Mouse (Mus musculus) intestine, embryonic 16.5 days (tissue): ENCODE measurements around the gene Dhx30. TPM values are rescaled to one million over a fixed set of nuclear protein-coding genes. Genes with fewer than 3 reads are reported as not detected.

Source experiments
- ATAC-seq: fragments of 200-750 bp; cut with Nextera tagmentation; 2 replicates; pipeline ENCODE4 v1.8.0; 2017; ENCODE audit warnings: moderate TSS enrichment, moderate library complexity
- H3K27ac ChIP-seq: fragments of 300-500 bp; sonication (generic); 2 replicates; pipeline ENCODE4 v1.5.1; 2014; ENCODE audit warnings: mild to moderate bottlenecking, low read length
- H3K27me3 ChIP-seq: fragments of 300-500 bp; sonication (generic); replicated peaks from 2 replicates; pipeline ENCODE4 v1.6.1; 2014; ENCODE audit warnings: low read length, control low read depth, mixed read lengths; ENCODE audit not compliant: control insufficient read depth, insufficient read depth
- H3K36me3 ChIP-seq: fragments of 300-500 bp; sonication (generic); 2 replicates; pipeline ENCODE4 v1.6.1; 2014; ENCODE audit warnings: low read length, control low read depth; ENCODE audit not compliant: control insufficient read depth, insufficient read depth
- H3K4me1 ChIP-seq: fragments of 300-500 bp; sonication (generic); 2 replicates; pipeline ENCODE4 v1.6.1; 2014; ENCODE audit warnings: low read length, control low read depth, mixed read lengths; ENCODE audit not compliant: control insufficient read depth, insufficient read depth
- H3K4me2 ChIP-seq: fragments of 300-500 bp; sonication (generic); 2 replicates; pipeline ENCODE4 v1.6.1; 2014; ENCODE audit warnings: low read depth, low read length, control low read depth
- H3K4me3 ChIP-seq: fragments of 300-500 bp; sonication (generic); 2 replicates; pipeline ENCODE4 v1.5.1; 2014; ENCODE audit warnings: mild to moderate bottlenecking, low read length
- H3K9ac ChIP-seq: fragments of 300-500 bp; sonication (generic); 2 replicates; pipeline ENCODE4 v1.6.1; 2014; ENCODE audit warnings: low read depth, low read length
- H3K9me3 ChIP-seq: fragments of 300-500 bp; sonication (generic); 2 replicates; pipeline ENCODE4 v1.6.1; 2016; ENCODE audit warnings: low read length, control low read depth; ENCODE audit not compliant: control insufficient read depth
- WGBS: fragments of 180-500 bp; shearing (Covaris S2); extraction: QIAGEN DNeasy Blood & Tissue Kit; methylation state at CpG from one replicate; pipeline ENCODE4 v1.1.7; 2014; 5-methylcytosine and 5-hydroxymethylcytosine counted together
- polyA plus RNA-seq: library from polyadenylated mRNA; unstranded; fragments of >200 nt; fragmentation: Nextera tagmentation; extraction: Ambion mirVana; gene quantifications from 2 replicates; pipeline ENCODE4 v1.2.1, GENCODE M21; 2015

The Dhx30 gene
- polyA plus RNA-seq, 1 experiment from 2014 or later: 83.9 TPM

DNA sequence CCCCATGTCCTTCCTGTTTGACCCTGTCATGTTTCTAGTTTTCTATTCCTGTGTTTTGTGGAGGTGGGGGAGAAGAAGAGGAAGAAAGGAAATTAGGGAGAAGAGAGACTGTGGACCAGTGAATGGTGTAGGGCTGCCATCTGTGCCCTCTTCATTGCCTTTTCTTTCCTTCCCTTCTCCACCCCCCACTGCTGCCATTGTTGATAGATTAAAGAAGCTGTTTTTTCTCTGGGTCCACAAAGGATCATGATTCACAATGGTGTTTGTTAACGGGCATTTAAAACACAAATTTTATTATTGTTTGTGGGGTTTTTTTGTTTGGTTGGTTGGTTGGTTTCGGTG, 63.6 kb downstream of the Dhx30 start:
- Histone ChIP-seq H3K4me2 (no peak overlapping the region), H3K36me3 (no peaks in the 10 kb centered on the region), H3K27me3 (no peaks in the 10 kb centered on the region), H3K27ac (no peak overlapping the region), H3K4me3 (no peak overlapping the region), H3K9me3 (no peaks in the 10 kb centered on the region), H3K9ac (no peak overlapping the region), H3K4me1 (0 out of 2 replicates have a peak, but pooled peaks cover 5% of the 10 kb centered on the region)
- ATAC-seq: no peak
- 79% methylated on average over 2 of the region's 2 CpGs for WGBS

DNA sequence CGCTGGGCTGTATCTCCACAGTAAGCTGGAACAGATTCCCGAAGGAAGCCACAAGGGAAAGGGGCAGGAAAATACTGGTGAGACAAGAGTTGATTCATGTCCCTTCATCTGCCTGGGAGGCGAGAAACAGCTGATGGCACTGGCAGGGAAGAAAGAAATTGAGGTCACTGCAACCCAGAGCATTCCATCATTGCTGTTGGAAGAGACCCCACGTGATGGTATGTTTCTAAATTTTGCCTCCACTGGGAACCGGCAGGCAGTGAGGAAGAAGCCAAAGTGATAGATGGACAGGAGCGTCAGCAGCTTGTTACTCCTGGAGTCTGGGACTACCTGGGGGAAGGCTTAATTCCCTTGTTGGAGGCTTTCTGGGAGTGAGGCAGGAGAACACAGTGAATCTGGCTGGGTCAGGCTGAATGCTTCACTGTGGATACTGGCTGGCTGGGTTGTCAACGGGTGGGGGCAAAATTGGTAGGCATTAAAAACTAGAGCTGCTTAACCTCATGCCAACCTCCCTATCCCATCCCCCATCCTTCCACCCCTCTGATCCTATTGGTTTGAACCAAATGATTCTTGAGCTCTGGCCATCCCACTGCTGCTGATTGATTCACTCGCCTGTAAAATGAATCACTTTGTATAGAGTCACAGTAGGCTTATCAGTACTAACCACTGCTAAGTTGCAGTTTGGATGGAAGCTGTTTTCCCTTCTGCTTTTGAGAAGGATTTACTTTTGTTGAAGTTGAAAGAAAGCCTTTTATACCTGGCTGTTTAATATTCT, 64.1 kb downstream of the Dhx30 start:
- H3K4me3 ChIP-seq: no peak overlapping the region
- 48% methylated on average over 8 of the region's 8 CpGs for WGBS
- no peak overlapping the region for H3K27ac ChIP-seq
- no peaks in the 10 kb centered on the region for H3K36me3 ChIP-seq
- H3K4me1 ChIP-seq: 0 out of 2 replicates have a peak, but pooled peaks cover 5% of the 10 kb centered on the region
- H3K4me2 ChIP-seq: no peak overlapping the region
- no peak overlapping the region for H3K9ac ChIP-seq
- H3K27me3 ChIP-seq: no peaks in the 10 kb centered on the region
- no peaks in the 10 kb centered on the region for H3K9me3 ChIP-seq
- no peak for ATAC-seq

- H3K9me3 ChIP-seq: no peaks in the 10 kb centered on the region
- no peaks in the 10 kb centered on the region for H3K27me3 ChIP-seq
- H3K9ac ChIP-seq: no peak overlapping the region
- H3K27ac ChIP-seq: no peak overlapping the region
- no peak overlapping the region for H3K4me2 ChIP-seq
- H3K36me3 ChIP-seq: no peaks in the 10 kb centered on the region
- ATAC-seq: no peak
- WGBS: 74% methylated on average over 4 of the region's 4 CpGs
- no peak overlapping the region for H3K4me3 ChIP-seq
- H3K4me1 ChIP-seq: 0 out of 2 replicates have a peak, but pooled peaks cover 5% of the 10 kb centered on the region
Observed at GRCm38 (mm10) chr9:110052951-110053304, 64.7 kb downstream of the Dhx30 start.

DNA sequence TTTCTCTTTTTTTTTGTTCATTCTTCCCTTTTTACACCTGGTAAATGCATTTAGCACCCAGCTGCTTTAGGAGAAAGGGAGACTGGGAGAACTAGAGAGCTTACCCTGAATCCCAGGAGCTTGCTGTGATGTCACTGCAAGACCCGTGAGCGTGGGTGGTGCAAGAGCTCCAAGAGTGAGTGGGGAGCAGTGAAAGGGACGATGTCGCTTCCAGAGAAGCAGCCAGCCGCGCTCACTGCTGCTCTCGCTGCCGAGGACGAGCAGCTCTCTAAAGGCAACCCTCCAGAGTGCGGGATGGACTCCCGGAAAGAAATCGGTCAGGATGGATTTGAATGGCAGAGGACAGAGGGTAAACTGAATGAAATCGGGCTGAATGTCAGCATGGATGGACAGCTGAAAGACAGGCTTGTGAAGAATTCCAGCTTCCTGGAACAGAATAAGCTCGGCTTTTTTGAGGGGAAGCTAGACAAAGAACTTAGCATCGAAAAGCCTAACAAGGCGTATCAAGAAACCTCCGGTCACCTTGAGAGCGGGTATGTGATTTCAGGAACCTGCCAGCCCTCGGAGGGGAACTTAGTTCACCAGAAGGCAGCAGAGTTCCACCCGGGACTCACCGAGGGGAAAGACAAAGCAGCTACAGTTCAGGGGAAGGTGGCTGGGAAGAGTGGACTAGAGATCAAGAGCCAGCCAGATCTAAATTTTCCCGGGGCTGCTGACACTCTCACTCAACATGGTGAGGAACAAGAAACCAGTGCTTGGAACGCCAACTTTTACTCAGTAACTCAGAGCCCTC, 65.6 kb downstream of the Dhx30 start:
- no peak overlapping the region for H3K4me3 ChIP-seq
- WGBS: 63% methylated on average over 23 of the region's 23 CpGs
- H3K9me3 ChIP-seq: no peaks in the 10 kb centered on the region
- no peak for ATAC-seq
- H3K9ac ChIP-seq: peak overlapping the region; percentile 19; the same call in 1 of the 2 replicates
- no peaks in the 10 kb centered on the region for H3K36me3 ChIP-seq
- no peak overlapping the region for H3K4me2 ChIP-seq
- 0 out of 2 replicates have a peak, but pooled peaks cover 3% of the 10 kb centered on the region for H3K4me1 ChIP-seq
- no peaks in the 10 kb centered on the region for H3K27me3 ChIP-seq
- H3K27ac ChIP-seq: no peak overlapping the region

DNA sequence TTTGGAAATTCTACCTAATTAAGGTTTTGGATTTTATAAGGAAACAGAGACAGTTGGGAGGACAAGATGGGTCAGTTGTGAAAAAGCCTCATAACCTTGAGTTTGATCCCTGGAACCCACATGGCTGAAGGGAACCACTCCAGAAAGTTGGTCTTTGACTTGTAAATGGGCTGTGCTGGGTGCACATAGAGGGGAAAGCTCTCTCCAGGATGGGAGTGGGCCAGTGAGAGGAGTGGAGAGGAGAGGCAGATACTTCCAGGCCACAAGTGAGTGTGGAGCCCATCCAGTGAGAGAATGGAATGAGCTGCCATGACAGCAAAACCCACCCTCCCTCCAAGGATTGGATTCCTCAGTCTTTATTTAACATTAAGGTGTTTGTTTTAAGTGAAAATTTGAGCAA, 66.4 kb downstream of the Dhx30 start:
- ATAC-seq: no peak
- no peaks in the 10 kb centered on the region for H3K4me1 ChIP-seq
- no peak overlapping the region for H3K9ac ChIP-seq
- H3K27me3 ChIP-seq: no peaks in the 10 kb centered on the region
- no peak overlapping the region for H3K27ac ChIP-seq
- no peak overlapping the region for H3K4me3 ChIP-seq
- no peaks in the 10 kb centered on the region for H3K36me3 ChIP-seq
- H3K4me2 ChIP-seq: no peak overlapping the region
- no peaks in the 10 kb centered on the region for H3K9me3 ChIP-seq

- Histone ChIP-seq H3K9ac (no peak overlapping the region), H3K27me3 (no peaks in the 10 kb centered on the region), H3K27ac (no peak overlapping the region), H3K4me2 (no peak overlapping the region), H3K36me3 (no peaks in the 10 kb centered on the region), H3K9me3 (no peaks in the 10 kb centered on the region), H3K4me3 (no peak overlapping the region), H3K4me1 (no peaks in the 10 kb centered on the region)
- 55% methylated on average over 3 of the region's 3 CpGs for WGBS
- ATAC-seq: no peak
Observed at GRCm38 (mm10) chr9:110047857-110048256, 69.8 kb downstream of the Dhx30 start.

GRCm38 (mm10) chr9:110047260-110047659, 70.4 kb downstream of the Dhx30 start:
- no peak overlapping the region for H3K4me2 ChIP-seq
- H3K27ac ChIP-seq: no peak overlapping the region
- no peak for ATAC-seq
- H3K36me3 ChIP-seq: no peaks in the 10 kb centered on the region
- no peak overlapping the region for H3K9ac ChIP-seq
- no peaks in the 10 kb centered on the region for H3K4me1 ChIP-seq
- H3K4me3 ChIP-seq: no peak overlapping the region
- no peaks in the 10 kb centered on the region for H3K27me3 ChIP-seq
- H3K9me3 ChIP-seq: no peaks in the 10 kb centered on the region

DNA sequence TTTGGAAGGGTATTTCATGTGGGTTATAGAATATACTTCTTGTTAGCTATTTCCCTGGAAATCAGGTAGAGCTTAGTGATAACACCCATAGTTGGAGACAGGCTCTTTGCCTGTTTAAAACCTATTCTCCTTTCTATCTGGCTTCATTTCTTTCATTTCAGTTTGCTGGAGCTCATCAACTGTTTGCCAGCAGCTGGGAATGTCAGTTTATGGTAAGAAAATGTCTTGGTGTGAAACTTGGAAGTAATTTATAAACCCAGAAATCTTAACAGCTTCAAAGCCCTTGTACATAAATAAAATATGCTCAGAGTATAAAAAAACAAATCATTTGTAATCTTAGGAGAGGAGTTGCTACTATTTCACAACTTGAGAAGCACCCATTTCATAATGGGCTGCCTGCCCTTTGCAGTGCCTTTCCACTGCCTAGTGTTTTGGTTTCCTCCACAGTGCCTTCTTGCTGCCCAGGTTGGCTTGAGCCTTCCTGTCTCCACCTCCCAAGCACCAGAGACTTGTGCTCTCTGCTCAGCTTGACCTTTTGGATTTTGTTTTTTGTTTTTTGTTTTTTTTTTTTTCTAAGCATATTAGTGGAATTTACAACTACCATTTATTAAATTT, 71.8 kb downstream of the Dhx30 start:
- Histone ChIP-seq H3K4me3 (no peak overlapping the region), H3K27ac (no peak overlapping the region), H3K9me3 (no peaks in the 10 kb centered on the region), H3K27me3 (no peaks in the 10 kb centered on the region), H3K4me2 (no peak overlapping the region), H3K4me1 (no peaks in the 10 kb centered on the region), H3K9ac (no peak overlapping the region), H3K36me3 (no peaks in the 10 kb centered on the region)
- ATAC-seq: no peak

GRCm38 (mm10) chr9:110044373-110044772, 73.3 kb downstream of the Dhx30 start:
- no peaks in the 10 kb centered on the region for H3K9me3 ChIP-seq
- no peaks in the 10 kb centered on the region for H3K27me3 ChIP-seq
- H3K9ac ChIP-seq: no peak overlapping the region
- H3K4me3 ChIP-seq: no peak overlapping the region
- no peaks in the 10 kb centered on the region for H3K4me1 ChIP-seq
- ATAC-seq: no peak
- H3K27ac ChIP-seq: no peak overlapping the region
- no peak overlapping the region for H3K4me2 ChIP-seq
- 89% methylated on average over 4 of the region's 4 CpGs for WGBS
- no peaks in the 10 kb centered on the region for H3K36me3 ChIP-seq
